In the genomic region with DNA sequence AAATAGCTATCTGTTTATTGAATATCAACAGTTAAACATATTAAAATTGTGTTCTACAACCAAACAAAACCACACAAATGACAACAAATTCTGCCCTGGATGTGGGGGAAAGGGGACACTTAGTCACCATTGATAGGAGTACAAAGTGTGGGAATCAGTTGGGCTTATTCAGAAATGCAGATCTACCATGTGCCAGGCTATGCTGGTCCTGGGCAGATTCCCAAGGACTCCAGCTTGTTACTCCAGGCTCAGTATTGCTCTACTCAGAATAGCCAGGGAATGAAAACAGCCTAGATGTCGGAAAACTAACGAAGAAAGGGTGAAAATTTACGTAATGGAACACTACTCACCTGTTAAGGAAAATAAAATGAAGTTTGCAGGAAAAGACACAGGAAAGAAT, we compare ENCODE assay signal across 10 mouse cellular contexts.
"Had no signal": no experiment of that assay in that cellular context is flagged by ENCODE, and none has a peak within 500 bp of the region (broad histone marks: within the 10 kb centered on the region; RNA-seq: fewer than 3 reads in every experiment).

No protein-coding gene starts in this region.

- ATAC-seq: lung, postnatal 0 days; midbrain, embryonic 13.5 days had no signal

- DNase-seq: kidney, adult 18-20 months; kidney, postnatal 10 days; lung, adult 2 months; lung, postnatal 36 days; thymus, postnatal 36 days had no signal

- H3K27me3 ChIP-seq: liver, embryonic 15.5 days had no signal

- H3K4me2 ChIP-seq: liver, embryonic 11.5 days; liver, embryonic 15.5 days; midbrain, embryonic 13.5 days had no signal

- H3K27ac ChIP-seq: limb, embryonic 10.5 days; liver, embryonic 15.5 days; midbrain, embryonic 13.5 days had no signal

- H3K9me3 ChIP-seq: limb, embryonic 10.5 days; liver, embryonic 15.5 days; midbrain, embryonic 13.5 days had no signal

- H3K4me3 ChIP-seq: limb, embryonic 10.5 days; liver, embryonic 15.5 days; midbrain, embryonic 13.5 days had no signal

- H3K36me3 ChIP-seq: limb, embryonic 10.5 days; liver, embryonic 15.5 days; midbrain, embryonic 13.5 days had no signal

- H3K9ac ChIP-seq: liver, embryonic 15.5 days; midbrain, embryonic 13.5 days had no signal

- H3K4me1 ChIP-seq: liver, embryonic 15.5 days; midbrain, embryonic 13.5 days had no signal
